9 mouse cellular contexts compared by ENCODE assay signal in genomic region chr11:115777487-115778335, GRCm38 (mm10). TPM values are rescaled to one million over a fixed set of nuclear protein-coding genes. Genes with fewer than 3 reads are reported as not detected.
DNase-seq lines count a peak whose midpoint lies in the region; ATAC-seq lines count a peak whose summit lies in the region.
"Had no signal": no experiment of that assay in that cellular context is flagged by ENCODE, and none has a peak within 500 bp of the region (broad histone marks: within the 10 kb centered on the region; RNA-seq: fewer than 3 reads in every experiment).

No protein-coding gene starts in this region.

- peak; percentile 5 for DNase-seq in right cerebral cortex, postnatal 14 days
- no peak for DNase-seq in right cerebral cortex, adult 18-20 months
- peak; percentile 51 to 65 for DNase-seq in kidney, postnatal 36 days
- peak; percentile 76 for DNase-seq in urinary bladder, postnatal 25 days (ENCODE audit: low spot score)
- no peak for DNase-seq in cerebellum, adult 9-10 months

- H3K4me3 ChIP-seq in forebrain, embryonic 12.5 days (replicated peaks): no peak overlapping the region
- H3K4me3 ChIP-seq in forebrain, embryonic 13.5 days: no peak overlapping the region

- ATAC-seq in forebrain, embryonic 12.5 days (ENCODE audit: low FRiP score): no peak
- no peak for ATAC-seq in forebrain, embryonic 13.5 days
- no peak for ATAC-seq in megakaryocyte progenitor cell, adult 5-6 weeks (replicated peaks; ENCODE audit: poor library complexity)

- H3K4me1 ChIP-seq in forebrain, embryonic 12.5 days: peaks cover 68% of the 10 kb centered on the region
- peaks cover 49% of the 10 kb centered on the region for H3K4me1 ChIP-seq in forebrain, embryonic 13.5 days

- WGBS in forebrain, embryonic 12.5 days: 84% methylated on average over 17 of the region's 17 CpGs
- WGBS in forebrain, embryonic 13.5 days: 85% methylated on average over 17 of the region's 17 CpGs

- no peaks in the 10 kb centered on the region for H3K27me3 ChIP-seq in forebrain, embryonic 12.5 days
- no peaks in the 10 kb centered on the region for H3K27me3 ChIP-seq in forebrain, embryonic 13.5 days
- H3K27me3 ChIP-seq: megakaryocyte, embryonic 14.5 days had no signal

- peaks cover 8% of the 10 kb centered on the region; the same call in 1 of the 2 replicates for H3K36me3 ChIP-seq in forebrain, embryonic 12.5 days (replicated peaks)
- peaks cover 10% of the 10 kb centered on the region; the same call in 1 of the 2 replicates for H3K36me3 ChIP-seq in forebrain, embryonic 13.5 days (ENCODE audit: poor library complexity, severe bottlenecking)

- H3K4me2 ChIP-seq in forebrain, embryonic 12.5 days: no peak overlapping the region
- no peak overlapping the region for H3K4me2 ChIP-seq in forebrain, embryonic 13.5 days

- H3K27ac ChIP-seq in forebrain, embryonic 12.5 days: 0 out of 2 replicates have a peak overlapping the region, but pooled peaks have one; percentile 50
- H3K27ac ChIP-seq in forebrain, embryonic 13.5 days: no peak overlapping the region

- no peaks in the 10 kb centered on the region for H3K9me3 ChIP-seq in forebrain, embryonic 12.5 days
- H3K9me3 ChIP-seq in forebrain, embryonic 13.5 days (replicated peaks): no peaks in the 10 kb centered on the region
- H3K9me3 ChIP-seq: megakaryocyte, embryonic 14.5 days had no signal

- no peak overlapping the region for H3K9ac ChIP-seq in forebrain, embryonic 12.5 days
- no peak overlapping the region for H3K9ac ChIP-seq in forebrain, embryonic 13.5 days

RNA-seq across cellular contexts. Expression of gene Tmem94, which starts 12.5 kb away (rescaled TPM):
- polyA plus RNA-seq in forebrain, embryonic 12.5 days (2016; fragmentation: Nextera tagmentation; extraction: Ambion mirVana): 39.0 and 45.2 TPM in 2 replicates
- 28.0 and 29.5 TPM in 2 replicates for polyA plus RNA-seq in forebrain, embryonic 13.5 days (2015; fragmentation: Nextera tagmentation; extraction: Ambion mirVana)
- 18.3 and 19.0 TPM in 2 replicates for total RNA-seq in megakaryocyte progenitor cell, adult 5-6 weeks (2015)
- total RNA-seq in megakaryocyte progenitor cell, adult 5-6 weeks (2017): 22.9 and 24.9 TPM in 2 replicates

RNA-seq across cellular contexts. Expression of gene Caskin2, which starts 35.7 kb away (rescaled TPM):
- 15.5 and 19.5 TPM in 2 replicates for polyA plus RNA-seq in forebrain, embryonic 12.5 days (2016; fragmentation: Nextera tagmentation; extraction: Ambion mirVana)
- 10.7 and 13.3 TPM in 2 replicates for polyA plus RNA-seq in forebrain, embryonic 13.5 days (2015; fragmentation: Nextera tagmentation; extraction: Ambion mirVana)
- 2.7 and 4.3 TPM in 2 replicates for total RNA-seq in megakaryocyte progenitor cell, adult 5-6 weeks (2015)
- total RNA-seq in megakaryocyte progenitor cell, adult 5-6 weeks (2017): 1.5 and 3.5 TPM in 2 replicates

RNA-seq across cellular contexts. Expression of gene Tsen54, which starts 36.8 kb away (rescaled TPM):
- 27.1 and 28.4 TPM in 2 replicates for polyA plus RNA-seq in forebrain, embryonic 12.5 days (2016; fragmentation: Nextera tagmentation; extraction: Ambion mirVana)
- polyA plus RNA-seq in forebrain, embryonic 13.5 days (2015; fragmentation: Nextera tagmentation; extraction: Ambion mirVana): 23.2 and 23.9 TPM in 2 replicates
- 4.0 and 9.0 TPM in 2 replicates for total RNA-seq in megakaryocyte progenitor cell, adult 5-6 weeks (2015)
- 10.9 and 15.0 TPM in 2 replicates for total RNA-seq in megakaryocyte progenitor cell, adult 5-6 weeks (2017)

RNA-seq across cellular contexts. Expression of gene Llgl2, which starts 46.1 kb away (rescaled TPM):
- 2.4 and 2.7 TPM in 2 replicates for polyA plus RNA-seq in forebrain, embryonic 12.5 days (2016; fragmentation: Nextera tagmentation; extraction: Ambion mirVana)
- polyA plus RNA-seq in forebrain, embryonic 13.5 days (2015; fragmentation: Nextera tagmentation; extraction: Ambion mirVana): 0.68 and 1.2 TPM in 2 replicates
- total RNA-seq in megakaryocyte progenitor cell, adult 5-6 weeks (2015): 3.3 and 4.1 TPM in 2 replicates
- total RNA-seq in megakaryocyte progenitor cell, adult 5-6 weeks (2017): 3.0 and 4.8 TPM in 2 replicates

Comparison
In these comparisons a context has a peak if more than half of its experiments do, and no peak if none do; other contexts are left out.
1. DNase-seq: peak in right cerebral cortex, postnatal 14 days (single experiment), kidney, postnatal 36 days (2 of 2) and urinary bladder, postnatal 25 days (single experiment); none in right cerebral cortex, adult 18-20 months (single experiment) and cerebellum, adult 9-10 months (single experiment).